Mouse (Mus musculus) ES-E14 (cell line): ENCODE results near the gene Erbb4. TPM values are rescaled to one million over a fixed set of nuclear protein-coding genes. Genes with fewer than 3 reads are reported as not detected.

Experiments
- DNase-seq: peaks from one replicate; pipeline ENCODE4 v3.0.0-alpha.2; 2013; ENCODE audit warnings: low read depth, low spot score
- H3K27ac ChIP-seq: 2 replicates; pipeline ENCODE4 v1.5.1; 2012; ENCODE audit warnings: low read depth, mild to moderate bottlenecking, low read length, moderate library complexity, mixed read lengths; ENCODE audit not compliant: poor library complexity, insufficient read depth, severe bottlenecking
- H3K36me3 ChIP-seq: 2 replicates; pipeline ENCODE4 v1.6.1; 2012; ENCODE audit warnings: mild to moderate bottlenecking, low read length, moderate library complexity, mixed read lengths; ENCODE audit not compliant: control insufficient read depth, poor library complexity, insufficient read depth, severe bottlenecking
- H3K4me1 ChIP-seq, 2 experiments: fragments of 150-350 bp in 1 of 2; sonication (generic) in 1 of 2; 2 replicates each; pipeline ENCODE4 v1.6.1; 2012; ENCODE audit warnings: low read length in 2 of 2, mild to moderate bottlenecking in 1 of 2, mixed read lengths in 1 of 2; ENCODE audit not compliant: control insufficient read depth in 2 of 2, insufficient read depth in 2 of 2, poor library complexity in 1 of 2
- H3K4me3 ChIP-seq, 2 experiments: fragments of 150-350 bp in 1 of 2; sonication (generic) in 1 of 2; 2 replicates each; pipeline ENCODE4 v1.5.1; 2012; ENCODE audit warnings: low read length in 2 of 2, low read depth in 1 of 2, mild to moderate bottlenecking in 1 of 2, mixed read lengths in 1 of 2; ENCODE audit not compliant: insufficient read depth in 1 of 2, poor library complexity in 1 of 2, severe bottlenecking in 1 of 2
- H3K9ac ChIP-seq: 2 replicates; pipeline ENCODE4 v1.6.1; 2012; ENCODE audit warnings: low read depth, mild to moderate bottlenecking, low read length, mixed read lengths; ENCODE audit not compliant: poor library complexity, insufficient read depth, severe bottlenecking
- H3K9me3 ChIP-seq: fragments of 150-350 bp; sonication (generic); 2 replicates; pipeline ENCODE4 v1.6.1; 2012; ENCODE audit warnings: low read depth, mild to moderate bottlenecking, low read length; ENCODE audit not compliant: control insufficient read depth, insufficient read depth
- CHD2 ChIP-seq: IDR thresholded peaks from 2 replicates; pipeline ENCODE4 v1.6.1; 2014; ENCODE audit warnings: mild to moderate bottlenecking, low read depth, low read length, inconsistent platforms
- HCFC1 ChIP-seq: IDR thresholded peaks from 2 replicates; pipeline ENCODE4 v1.6.1; 2012; ENCODE audit warnings: low read length, inconsistent platforms, borderline replicate concordance; ENCODE audit not compliant: insufficient read depth
- MAFK ChIP-seq: IDR thresholded peaks from 2 replicates; pipeline ENCODE4 v1.6.1; 2014; ENCODE audit warnings: mild to moderate bottlenecking, low read depth, low read length, inconsistent platforms; ENCODE audit not compliant: insufficient read depth
- ZC3H11A ChIP-seq: IDR thresholded peaks from 2 replicates; pipeline ENCODE4 v1.6.1; 2012; ENCODE audit warnings: low read depth, mild to moderate bottlenecking, inconsistent platforms, low read length, borderline replicate concordance
- ZNF384 ChIP-seq: IDR thresholded peaks from 2 replicates; pipeline ENCODE4 v1.6.1; 2012; ENCODE audit warnings: low read depth, low read length, inconsistent platforms
- in situ Hi-C, 2 experiments: fragments of 600-800 bp; cut with MboI; formaldehyde crosslinking; loops; one replicate each; pipeline ENCODE4 v1.15.1; 2025; ENCODE audit warnings: low sequenced_read_pairs in 2 of 2, inconsistent platforms in 1 of 2; ENCODE audit not compliant: unreplicated experiment in 2 of 2
- total RNA-seq: library from RNA; depleted of rRNA; stranded (reverse); fragments of 300-350 nt; gene quantifications from 2 replicates; pipeline ENCODE4 v1.2.3, GENCODE M21; 2012

The Erbb4 gene
- total RNA-seq, 1 experiment = not detected

DNA sequence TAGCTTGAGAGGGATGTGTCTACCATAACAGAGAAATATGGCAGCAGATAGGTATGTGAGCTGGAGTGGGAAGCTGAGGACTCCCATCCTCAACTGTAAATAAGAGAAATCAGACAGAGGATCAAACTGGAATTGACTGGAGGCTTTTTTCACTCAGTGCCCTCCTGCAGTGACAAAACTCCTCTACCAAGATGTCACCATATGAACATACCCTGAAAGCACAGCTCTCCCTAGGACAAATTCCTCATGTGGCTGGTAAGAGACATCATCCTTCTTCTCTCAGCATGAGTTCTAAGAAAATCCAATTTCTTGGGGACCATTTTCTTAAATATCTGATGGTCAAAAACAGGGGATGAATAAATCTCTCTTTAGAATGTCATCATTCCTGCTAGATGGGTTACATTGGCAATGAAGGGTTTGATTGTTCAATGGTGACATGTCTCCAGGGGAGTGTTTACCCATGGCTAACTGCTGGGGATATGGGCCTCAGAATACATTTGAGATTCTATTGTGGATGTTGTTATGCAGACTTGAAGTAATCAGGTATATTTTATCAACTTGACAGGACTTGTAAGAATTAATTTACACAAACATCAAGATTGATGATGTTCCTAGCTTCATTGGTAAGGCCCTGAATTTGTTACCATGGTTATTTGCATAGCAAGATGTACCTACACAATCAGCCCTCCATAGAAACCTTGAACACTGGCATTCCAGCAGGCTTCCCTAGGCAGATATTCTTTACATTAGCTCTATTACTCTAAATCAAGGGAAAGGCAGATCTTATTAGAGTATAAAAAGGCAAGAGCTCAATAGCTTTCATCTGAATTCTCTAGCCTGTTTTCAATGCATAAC, 1083.5 kb downstream of the Erbb4 start:
- DNase-seq = no peak
- no peaks in the 10 kb centered on the region for H3K9me3 ChIP-seq
- H3K9ac ChIP-seq = no peak overlapping the region
- in situ Hi-C loops = no loop called here
- no peaks in the 10 kb centered on the region for H3K4me1 ChIP-seq
- no peak overlapping the region for H3K4me3 ChIP-seq
- no peaks in the 10 kb centered on the region for H3K36me3 ChIP-seq
- H3K27ac ChIP-seq = no peak overlapping the region
- TF ChIP-seq HCFC1 (no peak), ZC3H11A (no peak), CHD2 (no peak), MAFK (no peak), ZNF384 (no peak)

DNA sequence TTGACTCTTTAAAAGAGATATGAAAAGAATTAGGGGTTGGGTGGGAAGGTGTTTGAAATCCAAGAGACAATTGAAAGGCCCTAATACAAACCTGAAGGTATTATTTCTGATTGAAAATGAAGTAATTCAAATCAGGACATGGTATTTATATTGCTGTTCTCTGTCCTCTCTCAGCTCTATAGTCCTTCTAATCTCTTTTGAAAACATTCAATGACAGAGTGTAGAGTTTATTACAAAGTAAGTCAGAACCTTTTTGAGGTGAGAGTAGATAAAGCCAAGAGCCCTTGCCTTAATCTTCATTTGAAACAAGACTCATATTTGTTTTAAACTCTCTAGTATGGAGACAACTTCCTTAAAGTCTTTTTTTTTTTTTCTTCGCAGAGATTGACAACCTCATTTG, 1087.8 kb downstream of the Erbb4 start:
- H3K4me3 ChIP-seq = no peak overlapping the region
- no peak overlapping the region for H3K27ac ChIP-seq
- H3K36me3 ChIP-seq = no peaks in the 10 kb centered on the region
- H3K9ac ChIP-seq = no peak overlapping the region
- in situ Hi-C loops = no loop called here
- H3K9me3 ChIP-seq = no peaks in the 10 kb centered on the region
- no peak for DNase-seq
- H3K4me1 ChIP-seq = no peaks in the 10 kb centered on the region
- TF ChIP-seq ZC3H11A (no peak), ZNF384 (no peak), CHD2 (no peak), MAFK (no peak), HCFC1 (no peak)

DNA sequence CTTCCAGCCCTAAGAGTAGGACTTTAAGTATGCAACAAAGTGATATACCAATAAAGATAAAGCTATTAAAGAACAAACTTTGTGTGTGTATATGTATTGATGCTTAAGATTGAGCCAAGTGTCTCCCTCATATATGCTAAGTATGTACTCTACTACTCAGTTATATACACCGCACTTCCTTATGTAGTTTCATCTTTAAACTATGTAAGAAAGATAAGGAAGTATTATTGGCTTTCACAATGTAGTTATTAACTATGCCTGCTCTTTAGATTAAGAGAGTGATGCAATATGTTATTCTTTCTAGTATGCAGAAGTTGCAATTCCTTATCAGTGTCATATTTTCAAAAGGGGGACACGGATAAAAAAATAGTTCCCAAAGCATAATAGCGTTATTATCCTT, 1088.2 kb downstream of the Erbb4 start:
- no peak for TF ChIP-seq ZNF384
- TF ChIP-seq ZC3H11A = no peak
- no peak for TF ChIP-seq MAFK
- TF ChIP-seq CHD2 = no peak
- no peak for TF ChIP-seq HCFC1

More for the DNA sequence above, 1088.2 kb downstream of the Erbb4 start:
- Histone ChIP-seq H3K4me3 (no peak overlapping the region), H3K9ac (no peak overlapping the region), H3K27ac (no peak overlapping the region), H3K4me1 (no peaks in the 10 kb centered on the region), H3K36me3 (no peaks in the 10 kb centered on the region), H3K9me3 (no peaks in the 10 kb centered on the region)
- in situ Hi-C loops = no loop called here
- DNase-seq = no peak
